Mouse (Mus musculus) right cerebral cortex, postnatal 14 days (tissue): ENCODE results near the gene Ifi211.
"Not testable (repeated sequence)": the region's sequence is repeated elsewhere in the genome, so short reads cannot be mapped to it uniquely, and the experiment has no call there.

Experiments used
- DNase-seq: peaks from one replicate; pipeline ENCODE4 v3.0.0; 2022

The Ifi211 gene

GRCm38 (mm10) chr1:173878264-173878663, 34.6 kb downstream of the Ifi211 start:
- not testable (repeated sequence) for DNase-seq

DNA sequence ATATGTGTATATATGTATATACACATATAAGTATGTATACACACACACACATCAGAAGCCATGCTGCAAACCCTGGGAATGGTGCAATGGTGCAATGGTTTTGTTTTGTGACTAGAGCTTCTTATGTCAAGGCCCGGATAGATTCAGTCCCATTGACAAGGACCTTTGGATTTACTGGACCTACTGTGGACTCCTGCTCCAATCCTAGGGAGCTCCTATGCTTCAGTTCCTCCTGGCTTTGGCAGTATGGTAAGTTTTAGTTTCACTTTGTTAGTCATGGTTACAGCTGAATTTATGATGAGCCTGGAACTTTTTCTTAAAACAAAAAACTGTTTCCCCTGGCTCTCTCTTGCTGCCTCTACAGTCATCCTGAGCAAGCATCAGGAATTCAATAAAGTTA, 35.7 kb downstream of the Ifi211 start:
- not testable (repeated sequence) for DNase-seq

DNA sequence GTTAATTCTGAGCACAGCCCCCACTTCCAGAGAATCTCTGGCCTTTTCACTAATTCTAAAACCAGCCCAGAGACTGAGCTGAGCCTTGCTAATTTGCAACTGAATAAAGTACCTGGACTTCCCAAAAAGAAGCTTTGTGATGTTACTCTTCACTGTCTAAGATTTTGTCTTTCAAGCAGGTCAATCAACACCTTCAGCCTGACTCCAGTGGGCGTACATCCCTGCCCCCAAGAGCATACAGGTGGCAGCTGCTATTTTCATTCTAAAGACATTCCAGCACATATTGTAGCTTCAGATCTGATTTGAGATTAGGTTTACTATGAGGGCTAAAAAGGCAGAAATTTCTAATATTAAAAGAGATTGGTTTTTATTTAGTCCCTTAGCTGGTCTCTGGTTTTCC, 44.3 kb downstream of the Ifi211 start:
- not testable (repeated sequence) for DNase-seq

DNA sequence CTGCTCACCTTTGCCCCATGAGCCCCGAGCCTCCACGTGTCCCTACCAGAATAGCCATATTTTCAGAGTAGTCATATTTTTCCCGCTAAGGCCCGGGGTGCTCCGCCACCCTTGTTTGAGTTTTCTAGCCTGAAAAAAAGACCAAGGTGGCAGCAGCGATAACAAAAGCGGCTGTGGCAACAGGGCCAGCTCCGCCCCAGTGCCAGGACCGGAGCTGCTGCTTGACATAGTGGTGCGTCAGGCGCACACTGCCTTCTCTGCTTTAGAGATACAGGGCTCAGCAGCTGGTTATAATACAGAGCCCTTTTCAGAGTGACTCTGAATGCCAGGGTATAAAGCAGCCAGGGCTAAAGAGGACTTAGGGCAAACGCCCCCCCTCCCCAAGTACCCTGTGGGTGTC, 46.3 kb downstream of the Ifi211 start:
- no peak for DNase-seq

GRCm38 (mm10) chr1:173853711-173854110, 59.1 kb downstream of the Ifi211 start:
- peak; percentile 54 for DNase-seq

GRCm38 (mm10) chr1:173852853-173853252, 60.0 kb downstream of the Ifi211 start:
- DNase-seq, result not testable (repeated sequence)
